Mouse (Mus musculus): ENCODE results near the gene Actrt1. TPM values are rescaled to one million over a fixed set of nuclear protein-coding genes. Genes with fewer than 3 reads are reported as not detected.

The Actrt1 gene
- 14.3 and 19.4 TPM in 2 replicates for polyA plus RNA-seq (2012; rRNA removed)

DNA sequence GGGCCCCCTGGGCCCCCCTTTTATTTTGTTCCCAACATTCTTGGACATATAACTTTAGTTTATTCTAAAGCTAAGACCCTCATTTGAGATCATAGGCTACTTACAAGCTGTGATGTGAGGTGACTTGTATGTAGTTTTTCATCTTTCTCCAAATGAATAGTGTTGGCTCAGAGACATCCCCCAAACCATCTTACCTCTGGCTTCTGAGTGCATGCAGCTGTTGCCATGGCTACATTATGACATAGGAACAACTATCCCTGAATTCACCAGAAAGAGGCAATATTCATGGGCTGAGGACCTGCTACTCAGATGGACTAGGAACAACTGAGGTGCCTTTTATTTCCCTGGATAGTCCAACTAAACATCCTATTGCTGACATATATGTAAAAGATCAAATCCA, at the start of gene Actrt1:
Gene Actrt1 (plus strand): TSS at position 301 of the 400 bp plus-strand sequence.
- TF ChIP-seq POLR2A (IDR thresholded peaks at IDR 0.05; ENCODE audit: control insufficient read depth, low read depth, low read length) (no peak), CTCF (IDR thresholded peaks at IDR 0.05; ENCODE audit: control insufficient read depth, insufficient read depth, insufficient replicate concordance, low read depth, low read length) (no peak)
- Histone ChIP-seq H3K4me3 (ENCODE audit: control insufficient read depth, low read depth, low read length) (peak within 1 kb of the TSS; percentile 74), H3K4me1 (ENCODE audit: control insufficient read depth, insufficient read depth, low read length) (no peaks in the 10 kb centered on the region), H3K27me3 (ENCODE audit: control insufficient read depth, insufficient read depth, low read length) (no peaks in the 10 kb centered on the region), H3K27ac (ENCODE audit: control insufficient read depth, insufficient read depth, low read depth, low read length) (peak within 1 kb of the TSS; percentile 58; the same call in 1 of the 2 replicates), H3K36me3 (ENCODE audit: control insufficient read depth, insufficient read depth, low read length) (no peaks in the 10 kb centered on the region)

DNA sequence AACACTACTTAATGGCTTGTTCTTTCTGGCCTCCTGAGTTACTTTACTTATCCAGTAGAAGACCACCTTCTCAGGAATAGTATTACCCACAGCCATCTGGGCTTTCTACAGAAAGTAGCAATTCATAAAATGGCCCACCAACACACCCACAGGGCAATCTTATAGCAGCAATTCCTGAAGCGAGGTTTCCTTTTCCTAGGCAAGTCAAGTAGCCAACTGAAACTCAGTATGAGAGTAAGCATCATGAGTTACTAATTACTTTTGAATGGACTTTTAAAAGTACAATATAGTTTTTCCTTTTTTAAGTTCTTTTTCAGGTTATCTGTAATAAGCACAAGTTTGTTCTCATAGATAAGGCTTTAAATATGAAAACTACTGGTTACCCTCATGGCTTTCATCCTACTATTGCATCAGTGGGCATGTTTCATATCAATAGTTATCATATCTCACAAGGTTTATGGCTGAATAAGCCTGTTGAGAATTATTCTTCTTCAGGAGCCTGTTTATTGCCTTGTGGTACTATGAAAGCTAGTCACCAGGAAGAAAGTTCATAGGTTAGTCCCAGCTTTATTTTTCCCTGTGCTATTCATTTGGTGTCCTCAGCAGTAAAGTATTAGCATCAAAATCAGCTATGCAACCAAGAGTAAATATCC, 2.8 kb downstream of the Actrt1 start:
- TF ChIP-seq CTCF (IDR thresholded peaks at IDR 0.05; ENCODE audit: control insufficient read depth, insufficient read depth, insufficient replicate concordance, low read depth, low read length) (no peak), POLR2A (IDR thresholded peaks at IDR 0.05; ENCODE audit: control insufficient read depth, low read depth, low read length) (no peak)
- Histone ChIP-seq H3K27ac (ENCODE audit: control insufficient read depth, insufficient read depth, low read depth, low read length) (no peak overlapping the region), H3K4me1 (ENCODE audit: control insufficient read depth, insufficient read depth, low read length) (no peaks in the 10 kb centered on the region), H3K4me3 (ENCODE audit: control insufficient read depth, low read depth, low read length) (no peak overlapping the region), H3K36me3 (ENCODE audit: control insufficient read depth, insufficient read depth, low read length) (no peaks in the 10 kb centered on the region), H3K27me3 (ENCODE audit: control insufficient read depth, insufficient read depth, low read length) (no peaks in the 10 kb centered on the region)
